Mouse (Mus musculus) thymus, adult 2 months (tissue): ENCODE results near the gene Hist1h2ac.

Experiments used
- CTCF ChIP-seq: fragments of 200-500 bp; IDR thresholded peaks from 2 replicates; pipeline ENCODE4 v1.5.1; 2012; ENCODE audit warnings: mild to moderate bottlenecking, control low read depth, low read length, moderate library complexity, borderline replicate concordance; ENCODE audit not compliant: control insufficient read depth, poor library complexity, insufficient read depth; ENCODE audit errors: extremely low read depth
- POLR2A ChIP-seq: fragments of 200-500 bp; IDR thresholded peaks from 2 replicates; pipeline ENCODE4 v1.6.1; 2012; ENCODE audit warnings: mild to moderate bottlenecking, low read length, control low read depth, moderate library complexity; ENCODE audit not compliant: control insufficient read depth, poor library complexity, insufficient read depth; ENCODE audit errors: extremely low read depth

DNA sequence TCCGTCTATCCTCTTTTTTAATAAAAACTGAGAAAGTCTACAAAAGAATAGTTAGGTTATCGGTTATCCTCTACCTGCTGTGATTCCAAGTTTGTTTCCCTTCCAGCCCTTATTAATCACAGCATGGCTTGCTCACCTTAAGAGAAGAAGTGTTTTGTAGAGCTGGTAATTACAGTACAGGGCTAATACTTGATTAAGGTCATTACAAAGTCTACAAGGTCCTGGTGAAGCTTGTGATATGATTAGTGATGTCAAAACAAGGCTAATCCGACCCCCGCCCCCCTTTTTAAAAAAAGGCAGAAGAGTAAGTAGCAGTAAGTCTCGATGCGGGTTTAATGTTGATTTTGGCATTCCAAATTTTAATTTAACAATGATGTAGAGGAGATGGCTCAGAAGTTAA is 15.2 kb upstream of the Hist1h2ac start:
- no peak for TF ChIP-seq CTCF
- TF ChIP-seq POLR2A: no peak
